Mouse (Mus musculus): Measurements from ENCODE around the gene Cntn4.
A peak's percentile ranks its signal among the peaks of the same experiment; 100 is the strongest.

Cntn4 gene

GRCm38 (mm10) chr6:106078629-106079028, 401.2 kb downstream of the Cntn4 start:
- DNase-seq (ENCODE audit: low spot score) = no peak

DNA sequence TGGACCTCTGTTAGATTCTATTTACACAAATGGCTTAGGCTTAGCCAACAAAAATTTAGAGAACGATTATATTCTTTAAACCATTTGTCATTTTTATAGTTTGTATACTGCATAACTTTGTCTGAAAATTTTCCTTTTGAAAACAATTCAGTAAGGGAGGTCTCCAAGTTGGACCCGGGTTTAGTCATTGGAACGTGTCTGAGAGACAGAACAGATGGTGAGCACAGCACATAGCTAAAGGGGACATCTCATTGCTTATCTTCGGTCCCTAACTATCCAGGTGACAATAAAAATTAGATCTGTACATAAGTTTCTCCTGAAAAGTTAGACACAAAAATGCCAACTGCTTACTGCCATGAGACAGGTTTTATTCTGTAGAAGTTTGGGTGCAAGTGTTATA, 420.4 kb downstream of the Cntn4 start:
- no peak for DNase-seq (ENCODE audit: low spot score)

DNA sequence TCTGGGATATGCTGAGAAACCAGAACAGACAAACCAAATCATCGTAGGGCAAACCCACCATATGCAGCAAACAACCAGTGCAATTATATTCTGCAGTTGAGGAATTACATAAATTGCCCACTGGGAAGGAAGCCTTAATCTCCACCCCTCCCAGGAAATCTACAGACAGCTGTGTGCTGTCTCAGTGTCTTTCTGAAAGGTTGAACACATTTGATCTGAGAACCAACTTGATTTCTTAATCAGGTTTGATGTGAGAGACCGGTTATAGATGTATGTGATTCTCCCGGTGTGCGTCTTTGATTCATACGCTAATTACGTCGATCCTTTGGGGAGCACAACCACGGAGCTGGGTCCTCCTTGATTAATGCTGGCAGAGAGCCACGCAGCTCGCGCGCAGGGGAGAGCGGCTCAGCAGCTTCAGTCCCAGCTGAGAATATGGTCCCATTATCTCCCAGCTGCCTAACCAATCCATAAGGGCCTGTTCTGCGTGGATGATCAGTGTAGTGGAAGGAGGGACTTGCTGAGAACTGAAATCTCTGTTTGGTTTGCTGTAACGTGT, 441.1 kb downstream of the Cntn4 start:
- DNase-seq (ENCODE audit: low spot score) = peak; percentile 23

DNA sequence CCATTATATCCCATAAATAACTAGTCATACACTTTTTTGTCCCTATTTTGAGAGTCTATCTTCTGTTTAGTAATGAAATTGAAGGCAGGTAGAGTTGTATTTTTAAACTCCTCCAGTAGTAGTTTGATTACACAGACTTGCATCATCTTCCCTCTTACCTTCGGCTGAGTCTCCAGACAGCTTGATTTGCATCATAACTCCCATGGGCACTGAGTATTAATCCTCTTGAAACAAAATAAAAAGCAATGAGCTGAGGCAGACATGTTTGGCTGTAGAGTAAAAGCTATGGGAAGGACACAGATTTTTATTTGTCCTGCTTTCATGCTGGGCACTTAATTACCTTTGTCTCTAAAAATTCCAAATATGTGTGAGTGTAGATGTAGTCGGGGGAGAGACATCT, 476.1 kb downstream of the Cntn4 start:
- DNase-seq (ENCODE audit: low spot score) = no peak

DNA sequence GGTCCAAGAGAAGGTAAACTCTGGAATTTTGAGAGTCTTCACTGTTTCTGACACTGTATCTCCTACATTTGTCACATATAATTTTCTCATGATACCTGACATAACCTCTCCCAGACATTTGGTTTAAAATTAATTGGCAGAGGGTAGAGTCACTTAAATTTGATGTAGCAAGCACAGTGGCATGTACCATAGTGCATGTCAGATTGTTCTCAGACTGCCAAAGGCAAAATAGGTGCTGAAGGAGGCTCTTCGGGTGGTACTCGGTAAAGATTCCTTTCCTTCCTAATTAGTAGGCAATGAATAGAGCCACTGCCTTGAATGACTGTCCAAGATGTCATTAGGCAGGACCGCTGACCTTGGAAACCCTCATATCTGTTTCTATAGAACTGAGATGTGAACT, 477.9 kb downstream of the Cntn4 start:
- no peak for DNase-seq (ENCODE audit: low spot score)

GRCm38 (mm10) chr6:106177546-106177945, 500.1 kb downstream of the Cntn4 start:
- no peak for DNase-seq (ENCODE audit: low spot score)

GRCm38 (mm10) chr6:106181596-106181995, 504.1 kb downstream of the Cntn4 start:
- no peak for DNase-seq (ENCODE audit: low spot score)

DNA sequence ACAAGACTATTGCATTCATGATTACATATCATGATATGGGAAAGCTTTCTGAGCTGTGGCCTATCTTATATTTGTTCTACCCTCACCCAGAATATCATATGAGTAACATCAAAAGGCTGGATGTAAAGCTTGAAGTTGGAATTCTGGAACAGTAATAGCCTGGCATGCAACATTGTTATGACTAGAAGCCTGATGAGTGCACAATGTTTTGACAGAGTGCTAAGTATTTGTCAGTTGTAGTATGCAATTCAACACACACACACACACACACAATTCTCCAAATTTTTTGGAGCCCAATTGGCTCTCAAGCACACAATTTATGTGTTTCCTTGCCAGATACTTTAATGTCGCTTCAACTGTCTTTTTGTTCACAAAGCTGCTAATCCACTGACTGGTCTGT, 523.5 kb downstream of the Cntn4 start:
- no peak for DNase-seq (ENCODE audit: low spot score)

DNA sequence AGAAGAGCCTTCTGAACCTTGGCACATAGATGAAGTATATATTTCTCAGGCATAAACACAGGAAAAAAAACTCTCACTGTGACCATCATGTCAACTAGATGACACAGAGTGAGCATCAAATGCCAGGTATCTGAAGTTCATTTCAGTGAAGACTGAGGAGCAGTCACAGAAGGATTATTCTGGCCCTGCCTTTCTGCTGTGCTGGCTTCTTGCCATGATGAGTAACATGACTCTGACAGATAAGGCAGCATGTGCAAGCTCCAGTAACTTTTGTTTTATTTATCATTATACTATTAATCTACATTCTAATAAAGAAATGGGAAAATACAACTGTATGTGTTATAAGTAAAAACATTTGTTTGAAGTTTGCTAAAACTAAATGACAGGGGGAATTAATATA, 529.9 kb downstream of the Cntn4 start:
- DNase-seq (ENCODE audit: low spot score) = no peak

DNA sequence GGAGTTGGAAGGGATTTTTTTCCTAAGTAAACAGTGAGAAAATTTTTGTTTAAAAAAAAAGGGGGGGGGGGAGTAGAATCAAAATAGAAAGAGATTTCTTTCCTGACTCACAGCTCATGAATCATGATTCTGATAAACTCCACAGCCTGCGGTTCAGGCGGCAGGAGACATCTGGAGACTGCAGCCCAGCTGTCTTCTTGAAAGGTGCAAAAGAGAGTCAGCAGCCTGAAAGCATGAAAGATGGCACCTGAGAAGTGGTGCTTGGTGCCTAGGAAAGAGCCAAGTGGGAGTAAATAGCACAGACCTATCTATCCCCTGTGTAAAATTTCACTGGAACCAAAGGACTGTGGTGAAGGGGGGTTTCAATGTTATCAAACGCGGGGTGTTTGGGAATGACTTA, 535.6 kb downstream of the Cntn4 start:
- DNase-seq (ENCODE audit: low spot score) = no peak

GRCm38 (mm10) chr6:106237046-106237948, 559.8 kb downstream of the Cntn4 start:
- peak; percentile 3 for DNase-seq (ENCODE audit: low spot score)

GRCm38 (mm10) chr6:106241553-106241952, 564.1 kb downstream of the Cntn4 start:
- DNase-seq (ENCODE audit: low spot score) = no peak

DNA sequence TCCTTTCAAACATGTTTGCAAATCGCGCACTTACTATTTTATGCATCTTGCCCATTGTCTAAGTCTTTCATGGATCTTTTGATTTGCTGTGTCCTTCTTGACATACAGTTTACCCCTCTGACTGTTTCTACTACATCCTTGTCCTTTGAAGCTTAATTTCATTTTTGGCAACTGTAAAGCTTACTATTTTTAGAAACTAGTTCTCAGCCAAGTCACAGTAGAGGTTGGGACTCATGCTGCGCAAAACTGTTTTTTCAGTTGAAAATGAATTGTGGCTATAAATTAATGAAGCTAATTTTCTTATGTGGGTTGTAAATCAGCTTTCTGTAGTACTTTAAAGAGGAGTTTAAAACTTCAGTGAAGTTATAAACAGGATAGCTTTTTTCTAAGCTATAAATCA, 585.9 kb downstream of the Cntn4 start:
- no peak for DNase-seq (ENCODE audit: low spot score)

DNA sequence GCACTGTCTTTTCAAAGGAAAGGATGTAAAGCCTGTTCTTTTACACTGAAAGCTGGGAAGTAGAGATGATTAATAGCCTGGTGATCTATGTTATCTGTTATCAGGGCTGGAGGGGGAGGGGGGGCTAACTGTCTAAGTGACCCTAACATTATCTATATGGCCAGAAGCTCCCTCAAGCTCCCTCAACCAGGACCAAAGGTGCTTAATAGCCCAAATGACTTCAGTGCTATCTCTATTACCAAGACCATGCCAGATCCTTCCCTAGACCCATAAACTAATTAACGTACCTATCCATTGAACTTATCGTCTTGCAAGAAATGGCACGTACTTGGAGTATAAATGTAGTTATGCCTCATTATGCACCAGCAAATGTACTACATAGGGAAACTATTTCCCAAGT, 588.0 kb downstream of the Cntn4 start:
- peak; percentile 13 for DNase-seq (ENCODE audit: low spot score)

DNA sequence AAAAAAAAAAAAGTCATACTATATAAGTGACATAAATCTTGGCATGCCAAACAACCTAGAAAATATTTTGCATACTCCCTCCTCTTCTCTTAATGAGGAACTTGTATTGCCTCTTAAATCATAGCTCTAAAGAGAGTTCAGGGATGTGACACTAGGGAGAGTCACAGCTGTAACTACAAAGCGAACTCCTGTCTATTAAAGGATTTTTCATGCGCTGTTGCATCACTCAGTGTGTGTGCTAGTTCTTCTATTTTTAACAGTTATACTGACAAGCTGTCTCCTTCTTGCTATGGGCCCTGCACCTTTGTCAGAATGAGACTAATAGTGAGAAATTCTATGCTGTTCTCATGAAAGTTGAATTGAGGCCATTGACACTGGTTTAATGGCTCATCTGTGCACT, 588.8 kb downstream of the Cntn4 start:
- no peak for DNase-seq (ENCODE audit: low spot score)

DNA sequence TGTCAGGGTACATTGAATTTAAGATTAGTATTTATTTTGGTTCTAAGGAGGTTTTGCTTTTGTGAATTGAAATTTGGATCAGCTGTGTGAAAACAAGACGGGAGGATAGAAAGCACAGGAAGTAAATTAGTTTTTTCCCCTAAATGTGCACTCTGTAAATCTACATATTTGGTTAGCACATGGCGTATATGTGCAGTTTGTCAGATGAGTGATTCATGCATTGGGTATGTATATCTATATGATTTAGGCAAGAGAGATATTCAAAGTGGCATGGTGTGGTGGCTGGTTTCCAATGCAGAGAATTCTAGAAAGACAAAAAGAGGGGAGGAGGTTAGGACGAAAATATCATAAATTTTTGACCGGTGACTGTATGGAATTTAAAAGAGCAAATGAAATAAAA, 591.3 kb downstream of the Cntn4 start:
- DNase-seq (ENCODE audit: low spot score) = no peak

GRCm38 (mm10) chr6:106277139-106277538, 599.7 kb downstream of the Cntn4 start:
- no peak for DNase-seq (ENCODE audit: low spot score)

DNA sequence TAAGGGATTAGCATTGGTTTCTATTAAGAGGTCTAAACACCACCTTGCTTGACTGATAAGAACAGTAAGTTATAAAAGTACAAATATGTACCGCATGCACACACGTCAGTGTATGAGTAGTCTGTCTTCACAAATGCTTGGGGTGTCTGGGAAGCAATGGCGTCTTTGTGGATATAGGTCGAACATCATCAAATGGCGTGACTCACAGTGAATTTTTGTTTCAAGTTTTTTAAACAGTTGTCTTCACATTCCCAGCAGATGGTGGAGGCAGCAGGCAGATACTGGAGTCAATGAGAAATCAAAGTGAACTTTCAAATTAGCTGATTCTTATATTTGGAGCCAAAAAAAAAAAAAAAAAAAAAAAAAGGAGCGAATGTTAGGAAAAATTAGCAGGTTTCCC, 604.2 kb downstream of the Cntn4 start:
- DNase-seq (ENCODE audit: low spot score) = no peak

DNA sequence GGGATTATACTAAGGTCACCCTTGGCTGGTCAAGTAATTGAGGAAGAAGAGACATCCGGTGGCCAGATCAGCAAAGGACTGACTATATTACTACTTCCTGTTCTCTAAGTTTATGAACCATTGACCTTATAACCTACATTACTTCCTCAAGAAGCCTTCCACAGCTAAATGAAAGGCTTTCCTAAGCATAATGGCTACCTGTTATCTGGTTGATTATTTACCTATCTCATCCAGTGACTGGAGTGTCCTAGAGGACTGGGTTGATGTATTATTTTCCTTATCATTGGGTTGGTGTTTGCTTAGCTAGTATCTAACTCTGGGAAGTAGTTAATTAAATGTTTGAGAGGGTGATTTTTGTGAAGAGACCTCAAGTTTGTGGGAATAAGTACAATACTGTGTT, 606.4 kb downstream of the Cntn4 start:
- no peak for DNase-seq (ENCODE audit: low spot score)

DNA sequence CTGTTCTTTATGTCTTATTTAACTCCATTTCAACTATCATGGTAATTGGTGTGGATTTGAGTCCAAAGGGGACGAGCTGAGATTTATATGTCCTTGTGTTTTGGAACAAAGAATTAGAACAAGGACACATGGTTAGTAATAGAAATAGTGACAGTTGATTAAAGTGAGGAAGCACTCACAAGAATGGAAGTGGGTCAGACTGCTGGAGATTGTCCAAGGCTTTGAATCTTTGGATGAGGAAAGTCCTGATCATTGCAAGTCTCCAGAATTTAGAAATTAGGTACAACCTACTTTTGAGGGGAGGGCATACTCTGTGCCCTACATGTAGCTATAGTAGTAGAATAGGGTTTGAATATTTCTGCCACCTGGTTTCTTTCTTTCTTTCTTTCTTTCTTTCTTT, 622.0 kb downstream of the Cntn4 start:
- DNase-seq (ENCODE audit: low spot score) = no peak

- DNase-seq (ENCODE audit: low spot score) = no peak
Observed at GRCm38 (mm10) chr6:106300179-106300578, 622.7 kb downstream of the Cntn4 start.

DNA sequence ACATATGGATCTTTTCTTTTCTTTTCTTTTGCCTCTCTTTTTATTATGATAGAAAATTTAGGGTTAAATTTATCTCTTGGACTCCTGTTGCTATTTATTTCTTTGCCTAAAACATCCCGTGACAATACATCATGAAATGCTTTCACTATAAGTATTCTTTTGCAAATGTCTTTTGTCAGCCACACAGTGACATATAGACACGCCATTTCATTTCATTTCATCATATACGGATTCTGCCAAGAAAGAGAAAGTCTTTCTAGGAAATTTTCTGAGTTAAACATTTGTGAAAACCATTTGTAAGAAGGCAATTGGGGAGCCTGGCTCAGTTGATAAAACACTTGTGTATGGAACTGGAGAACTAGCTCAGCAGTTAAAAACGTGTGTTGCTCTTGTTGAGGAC, 625.0 kb downstream of the Cntn4 start:
- DNase-seq (ENCODE audit: low spot score) = no peak

DNA sequence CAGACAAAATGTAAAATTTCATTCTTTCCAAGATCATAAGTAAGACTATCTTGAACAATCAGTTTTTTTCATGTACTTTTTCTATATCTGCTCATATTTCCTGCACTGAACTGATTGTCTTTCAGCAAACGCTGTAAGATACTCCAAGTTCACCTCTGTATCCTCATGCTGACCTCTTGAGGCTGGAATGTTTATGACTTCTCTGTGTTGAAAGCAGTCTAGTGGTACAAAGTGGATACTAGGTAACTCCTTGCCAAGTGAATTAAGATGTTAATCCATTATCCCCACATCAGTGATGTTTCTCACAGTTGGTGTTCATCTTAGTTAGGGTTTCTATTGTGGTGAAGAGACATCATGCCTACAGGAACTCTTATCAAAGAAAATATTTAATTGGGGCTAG, 651.5 kb downstream of the Cntn4 start:
- DNase-seq (ENCODE audit: low spot score) = no peak

DNA sequence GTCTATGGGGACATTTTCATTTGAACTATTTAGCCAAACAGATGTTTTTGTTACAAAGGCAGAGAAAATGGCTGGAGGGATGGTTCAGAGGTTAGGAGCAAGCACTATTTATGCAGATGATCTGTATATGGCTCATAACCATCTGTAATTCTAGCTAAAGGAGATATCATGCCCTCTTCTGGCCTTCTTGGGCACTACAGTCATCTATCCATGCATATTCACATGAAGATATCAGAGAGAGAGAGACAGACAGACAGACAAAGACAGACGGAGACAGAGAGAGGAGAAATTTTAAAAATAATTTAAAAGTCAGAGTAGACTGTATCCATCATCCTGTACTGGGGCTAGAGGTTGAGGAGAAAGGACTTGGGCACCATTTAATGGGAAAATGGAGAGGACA, 652.2 kb downstream of the Cntn4 start:
- peak; percentile 22 for DNase-seq (ENCODE audit: low spot score)
